Comparison of ENCODE assay signal across 23 mouse cellular contexts in the genomic region with DNA sequence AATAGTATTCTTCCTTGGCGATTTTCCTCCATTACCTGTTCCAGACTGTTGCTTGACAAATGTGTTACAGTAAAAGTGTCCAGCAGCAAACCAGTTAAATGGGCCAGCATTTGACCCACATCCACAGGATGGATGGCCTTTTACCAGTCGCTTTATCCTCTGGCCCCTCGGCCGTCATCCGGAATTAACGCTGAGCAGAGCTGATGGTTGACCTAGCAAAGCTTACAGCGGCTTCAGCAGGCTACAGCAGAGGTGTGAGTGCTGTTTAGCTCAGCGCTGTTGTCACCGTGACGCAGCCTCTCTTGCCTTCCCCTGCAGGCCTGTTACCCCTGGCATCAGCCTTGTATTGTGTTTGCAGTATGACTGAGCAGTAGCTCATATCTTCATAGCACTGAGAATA.
DNase-seq lines count a peak whose midpoint lies in the region; ATAC-seq lines count a peak whose summit lies in the region.
"Had no signal": no experiment of that assay in that cellular context is flagged by ENCODE, and none has a peak within 500 bp of the region (broad histone marks: within the 10 kb centered on the region; RNA-seq: fewer than 3 reads in every experiment).

No protein-coding gene starts in this region.

- no peaks in the 10 kb centered on the region for H3K27me3 ChIP-seq in hindbrain, embryonic 16.5 days (replicated peaks; ENCODE audit: control insufficient read depth, insufficient read depth, low read length)
- no peaks in the 10 kb centered on the region for H3K27me3 ChIP-seq in hindbrain, embryonic 14.5 days (ENCODE audit: control insufficient read depth, insufficient read depth, low read length)
- no peaks in the 10 kb centered on the region for H3K27me3 ChIP-seq in hindbrain, embryonic 12.5 days
- H3K27me3 ChIP-seq: CH12.LX; embryonic facial prominence, embryonic 15.5 days; forebrain, embryonic 15.5 days had no signal

- H3K9me3 ChIP-seq in hindbrain, embryonic 16.5 days (ENCODE audit: control insufficient read depth, low read length): no peaks in the 10 kb centered on the region
- no peaks in the 10 kb centered on the region for H3K9me3 ChIP-seq in hindbrain, embryonic 14.5 days (ENCODE audit: control insufficient read depth, low read length)
- no peaks in the 10 kb centered on the region for H3K9me3 ChIP-seq in hindbrain, embryonic 12.5 days (replicated peaks)
- H3K9me3 ChIP-seq: embryonic facial prominence, embryonic 15.5 days; forebrain, embryonic 12.5 days; forebrain, embryonic 15.5 days; G1E; hindbrain, embryonic 13.5 days had no signal

- no peak overlapping the region for H3K9ac ChIP-seq in hindbrain, embryonic 16.5 days (ENCODE audit: low read depth, low read length)
- H3K9ac ChIP-seq in hindbrain, embryonic 14.5 days: no peak overlapping the region
- H3K9ac ChIP-seq in hindbrain, embryonic 12.5 days: no peak overlapping the region
- H3K9ac ChIP-seq: embryonic facial prominence, embryonic 15.5 days; forebrain, embryonic 12.5 days; forebrain, embryonic 15.5 days; hindbrain, embryonic 13.5 days had no signal

- DNase-seq in hindbrain, embryonic 14.5 days (ENCODE audit: low spot score): no peak
- DNase-seq in Muller cell, postnatal 12 days (ENCODE audit: inconsistent ontology term): peak; percentile 62
- peak; percentile 85 for DNase-seq in retina, adult 2 months (ENCODE audit: low read depth, low spot score)
- peak; percentile 82 for DNase-seq in retina, postnatal 7 days (ENCODE audit: low read depth, low spot score)
- no peak for DNase-seq in ovary, adult 18-20 months (ENCODE audit: low spot score)
- DNase-seq: adrenal gland, adult 2 months; adrenal gland, postnatal 14 days; B cell, adult 2 months; cerebellum, adult 11-12 months; cerebellum, adult 8-10 months; cerebellum, postnatal 36 days; embryo, embryonic 11 days; gastrocnemius, postnatal 25 days; heart, adult 2 months had no signal

- H3K27ac ChIP-seq in hindbrain, embryonic 16.5 days (ENCODE audit: low read depth, low read length): no peak overlapping the region
- no peak overlapping the region for H3K27ac ChIP-seq in hindbrain, embryonic 14.5 days
- H3K27ac ChIP-seq in hindbrain, embryonic 12.5 days: no peak overlapping the region
- H3K27ac ChIP-seq: embryonic facial prominence, embryonic 15.5 days; forebrain, embryonic 12.5 days; forebrain, embryonic 15.5 days; heart, adult 2 months; hindbrain, embryonic 13.5 days had no signal

- H3K36me3 ChIP-seq in hindbrain, embryonic 16.5 days (ENCODE audit: control insufficient read depth, insufficient read depth, low read length): no peaks in the 10 kb centered on the region
- no peaks in the 10 kb centered on the region for H3K36me3 ChIP-seq in hindbrain, embryonic 14.5 days (replicated peaks; ENCODE audit: control insufficient read depth, insufficient read depth)
- no peaks in the 10 kb centered on the region for H3K36me3 ChIP-seq in hindbrain, embryonic 12.5 days
- H3K36me3 ChIP-seq: embryonic facial prominence, embryonic 15.5 days; forebrain, embryonic 12.5 days; forebrain, embryonic 15.5 days; G1E; hindbrain, embryonic 13.5 days had no signal

- 71% methylated on average over 10 of the region's 10 CpGs for WGBS in hindbrain, embryonic 16.5 days
- 81% methylated on average over 10 of the region's 10 CpGs for WGBS in hindbrain, embryonic 14.5 days
- WGBS in hindbrain, embryonic 12.5 days: 71% methylated on average over 10 of the region's 10 CpGs

- no peaks in the 10 kb centered on the region for H3K4me1 ChIP-seq in hindbrain, embryonic 16.5 days (ENCODE audit: control insufficient read depth, insufficient read depth, low read depth, low read length)
- 0 out of 2 replicates have a peak, but pooled peaks cover 3% of the 10 kb centered on the region for H3K4me1 ChIP-seq in hindbrain, embryonic 14.5 days (replicated peaks; ENCODE audit: control insufficient read depth, insufficient read depth, low read length)
- H3K4me1 ChIP-seq in hindbrain, embryonic 12.5 days: no peaks in the 10 kb centered on the region
- H3K4me1 ChIP-seq: embryonic facial prominence, embryonic 15.5 days; forebrain, embryonic 12.5 days; forebrain, embryonic 15.5 days had no signal

- ATAC-seq in hindbrain, embryonic 16.5 days: 0 out of 2 replicates have a peak, but pooled peaks have one; percentile 34
- no peak for ATAC-seq in hindbrain, embryonic 14.5 days (ENCODE audit: low FRiP score)
- no peak for ATAC-seq in hindbrain, embryonic 12.5 days (ENCODE audit: low FRiP score)
- ATAC-seq: forebrain, embryonic 15.5 days had no signal

- no peak overlapping the region for H3K4me2 ChIP-seq in hindbrain, embryonic 16.5 days (ENCODE audit: low read length)
- H3K4me2 ChIP-seq in hindbrain, embryonic 14.5 days (replicated peaks): no peak overlapping the region
- H3K4me2 ChIP-seq in hindbrain, embryonic 12.5 days (replicated peaks): no peak overlapping the region
- H3K4me2 ChIP-seq: embryonic facial prominence, embryonic 15.5 days; forebrain, embryonic 12.5 days; forebrain, embryonic 15.5 days; heart, embryonic 11.5 days; hindbrain, embryonic 13.5 days had no signal

- H3K4me3 ChIP-seq in hindbrain, embryonic 16.5 days (ENCODE audit: low read length): no peak overlapping the region
- no peak overlapping the region for H3K4me3 ChIP-seq in hindbrain, embryonic 14.5 days (replicated peaks; ENCODE audit: low read length)
- no peak overlapping the region for H3K4me3 ChIP-seq in hindbrain, embryonic 12.5 days
- H3K4me3 ChIP-seq: embryonic facial prominence, embryonic 15.5 days; forebrain, embryonic 12.5 days; forebrain, embryonic 15.5 days; heart, adult 2 months; hindbrain, embryonic 13.5 days had no signal

Comparison
In these comparisons a context has a peak if more than half of its experiments do, and no peak if none do; other contexts are left out.
1. DNase-seq: peak in Muller cell, postnatal 12 days (single experiment), retina, adult 2 months (single experiment) and retina, postnatal 7 days (single experiment); none in hindbrain, embryonic 14.5 days (single experiment) and ovary, adult 18-20 months (single experiment).